In genomic region chr17:50993294-50993993, GRCm38 (mm10) we compare ENCODE assay signal across 8 mouse cellular contexts.
DNase-seq lines count a peak whose midpoint lies in the region; ATAC-seq and TF ChIP-seq lines count a peak whose summit lies in the region.

No protein-coding gene starts in this region.

- no peak for ATAC-seq in forebrain, postnatal 0 days
- ATAC-seq in intestine, embryonic 15.5 days: no peak

- no peak overlapping the region for H3K4me2 ChIP-seq in forebrain, postnatal 0 days (ENCODE audit: low read depth)
- no peak overlapping the region for H3K4me2 ChIP-seq in intestine, embryonic 15.5 days (replicated peaks)

- TF ChIP-seq CTCF in forebrain, postnatal 0 days (IDR thresholded peaks at IDR 0.05; ENCODE audit: low read depth): no peak

- no peak overlapping the region for H3K9ac ChIP-seq in forebrain, postnatal 0 days
- no peak overlapping the region for H3K9ac ChIP-seq in intestine, embryonic 15.5 days

- no peaks in the 10 kb centered on the region for H3K9me3 ChIP-seq in forebrain, postnatal 0 days (ENCODE audit: low read length)
- no peaks in the 10 kb centered on the region for H3K9me3 ChIP-seq in intestine, embryonic 15.5 days

- no peak overlapping the region for H3K27ac ChIP-seq in forebrain, postnatal 0 days (ENCODE audit: low read depth, low read length)
- H3K27ac ChIP-seq in intestine, embryonic 15.5 days: no peak overlapping the region

- WGBS in forebrain, postnatal 0 days: 96% methylated on average over 3 of the region's 3 CpGs
- WGBS in intestine, embryonic 15.5 days: 72% methylated on average over 3 of the region's 3 CpGs

- no peaks in the 10 kb centered on the region for H3K4me1 ChIP-seq in forebrain, postnatal 0 days (ENCODE audit: insufficient read depth)
- no peaks in the 10 kb centered on the region for H3K4me1 ChIP-seq in intestine, embryonic 15.5 days (replicated peaks)

- no peaks in the 10 kb centered on the region for H3K27me3 ChIP-seq in forebrain, postnatal 0 days (ENCODE audit: insufficient read depth, low read length)
- no peaks in the 10 kb centered on the region for H3K27me3 ChIP-seq in intestine, embryonic 15.5 days (replicated peaks)

- no peaks in the 10 kb centered on the region for H3K36me3 ChIP-seq in forebrain, postnatal 0 days (ENCODE audit: insufficient read depth)
- H3K36me3 ChIP-seq in intestine, embryonic 15.5 days: no peaks in the 10 kb centered on the region

- peak; percentile 33 to 75 for DNase-seq in heart, adult 18-20 months
- DNase-seq in heart, postnatal 25 days (ENCODE audit: low spot score): no peak
- DNase-seq in MEL-GATA-1-ER (ENCODE audit: extremely low read depth, low read depth) (peak; percentile 87), liver (peak; percentile 46)
- peak; percentile 49 to 74 for DNase-seq in natural killer cell, adult 2 months (ENCODE audit: low spot score in 2 of 2)
- DNase-seq in T-cell, adult 2 months (ENCODE audit: low spot score): no peak
- no peak for DNase-seq in forebrain, postnatal 0 days

- H3K4me3 ChIP-seq in forebrain, postnatal 0 days (ENCODE audit: low read depth, low read length): no peak overlapping the region
- no peak overlapping the region for H3K4me3 ChIP-seq in intestine, embryonic 15.5 days (replicated peaks)

- intact Hi-C loops in heart, postnatal 25 days (cut with DNase I): no loop called here

Comparison
In these comparisons a context has a peak if more than half of its experiments do, and no peak if none do; other contexts are left out.
1. DNase-seq: peak in heart, adult 18-20 months (2 of 2), MEL-GATA-1-ER (single experiment), liver (single experiment) and natural killer cell, adult 2 months (2 of 2); none in heart, postnatal 25 days (single experiment), T-cell, adult 2 months (single experiment) and forebrain, postnatal 0 days (single experiment).